Mouse (Mus musculus): ENCODE measurements around the gene Mid1. TPM values are rescaled to one million over a fixed set of nuclear protein-coding genes. Genes with fewer than 3 reads are reported as not detected.

Gene Mid1
- total and polyA plus RNA-seq, 3 experiments, result 2.6 to 5.5 (median 3.7) TPM

DNA sequence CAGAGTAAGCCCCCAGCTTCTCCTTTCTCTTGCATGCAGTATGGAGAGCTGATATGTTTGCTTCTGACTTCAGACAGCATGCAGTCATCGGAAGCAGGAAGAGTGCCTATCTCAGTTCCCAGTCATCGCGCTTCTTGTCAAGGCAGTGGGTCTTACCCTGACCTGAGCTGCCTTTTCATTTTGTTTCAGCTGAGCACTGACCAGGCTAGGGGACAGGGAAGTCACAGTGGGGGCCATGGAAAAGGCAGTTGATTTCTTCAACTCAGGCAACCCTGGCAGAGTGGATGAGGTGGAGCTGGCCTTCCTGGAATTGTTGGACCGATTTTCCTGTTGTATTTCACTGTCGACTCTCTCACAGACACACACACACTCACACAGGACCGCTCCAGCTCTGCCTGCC is 230.7 kb downstream of the Mid1 start:
- Histone ChIP-seq H3K36me3 (ENCODE audit: control insufficient read depth, insufficient read depth, low read length) (no peaks in the 10 kb centered on the region), H3K79me2 (replicated peaks; ENCODE audit: control insufficient read depth, insufficient read depth, low read length) (no peaks in the 10 kb centered on the region), H3K4me1 (ENCODE audit: control insufficient read depth, insufficient read depth, low read length) (no peaks in the 10 kb centered on the region; the same call in 1 of the 2 replicates), H3K9ac (ENCODE audit: low read depth, low read length) (peak overlapping the region; percentile 21), H3K4me3 (no peak overlapping the region; the same call in 1 of the 2 replicates), H3K27me3 (ENCODE audit: control insufficient read depth, insufficient read depth, low read length) (no peaks in the 10 kb centered on the region), H3K27ac (peak overlapping the region; percentile 47)
- TF ChIP-seq EP300 (IDR thresholded peaks at IDR 0.05; ENCODE audit: insufficient read depth, low read depth, low read length) (no peak), POLR2A (IDR thresholded peaks at IDR 0.05; ENCODE audit: insufficient read depth, low read depth, low read length) (no peak), CTCF (IDR thresholded peaks at IDR 0.05) (no peak)
- intact Hi-C loops (cut with DNase I), result no loop called here
- DNase-seq, result peak in 1 of 2 experiments; percentile 17
- 49% methylated on average over 6 of the region's 6 CpGs for WGBS

DNA sequence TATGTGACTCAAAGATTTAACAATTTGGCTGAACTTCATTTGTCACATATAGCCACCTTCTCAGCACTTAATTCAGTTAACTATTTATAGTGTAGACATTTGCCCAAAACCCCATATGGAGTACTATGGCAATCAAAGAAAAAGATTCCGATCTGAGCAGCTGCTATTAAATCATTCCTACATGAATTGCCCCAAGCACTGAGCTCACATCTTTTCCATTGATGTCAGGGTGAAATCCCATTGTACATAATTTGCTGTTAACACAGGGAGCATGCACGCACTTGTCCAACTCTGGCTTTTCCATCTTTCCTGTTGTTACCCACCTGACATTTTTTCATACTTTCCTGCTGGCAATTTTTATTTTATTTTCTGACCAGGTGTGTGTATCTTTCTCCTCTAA is 237.5 kb downstream of the Mid1 start:
- Histone ChIP-seq H3K27ac (no peak overlapping the region), H3K27me3 (ENCODE audit: control insufficient read depth, insufficient read depth, low read length) (no peaks in the 10 kb centered on the region), H3K4me1 (ENCODE audit: control insufficient read depth, insufficient read depth, low read length) (no peaks in the 10 kb centered on the region), H3K4me3 (no peak overlapping the region), H3K9ac (ENCODE audit: low read depth, low read length) (no peak overlapping the region), H3K36me3 (ENCODE audit: control insufficient read depth, insufficient read depth, low read length) (no peaks in the 10 kb centered on the region), H3K79me2 (replicated peaks; ENCODE audit: control insufficient read depth, insufficient read depth, low read length) (no peaks in the 10 kb centered on the region)
- intact Hi-C loops (cut with DNase I), result no loop called here
- 91% methylated on average over 2 of the region's 2 CpGs for WGBS
- no peak for DNase-seq
- TF ChIP-seq CTCF (IDR thresholded peaks at IDR 0.05) (no peak), EP300 (IDR thresholded peaks at IDR 0.05; ENCODE audit: insufficient read depth, low read depth, low read length) (no peak), POLR2A (IDR thresholded peaks at IDR 0.05; ENCODE audit: insufficient read depth, low read depth, low read length) (no peak)

DNA sequence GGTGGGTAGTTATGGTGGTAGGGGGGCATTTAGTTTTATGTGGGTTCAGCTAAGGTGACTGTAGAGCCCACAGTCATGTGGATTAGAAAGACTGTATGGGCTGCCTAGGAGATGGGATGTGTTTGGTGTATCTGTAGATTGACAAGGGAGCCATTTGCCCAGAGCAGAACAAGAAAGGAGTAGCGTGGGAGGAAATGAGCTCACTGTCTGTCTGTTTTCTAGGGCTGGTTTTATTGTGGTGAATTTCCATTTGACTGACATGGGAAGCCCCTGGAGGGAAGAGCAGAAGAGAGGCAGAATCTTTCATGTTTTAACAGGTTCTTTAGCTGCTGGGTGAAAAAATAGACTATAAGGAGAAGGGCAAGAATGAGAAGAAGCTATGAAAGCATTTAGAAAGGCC is 238.4 kb downstream of the Mid1 start:
- Histone ChIP-seq H3K9ac (ENCODE audit: low read depth, low read length) (no peak overlapping the region), H3K27me3 (ENCODE audit: control insufficient read depth, insufficient read depth, low read length) (no peaks in the 10 kb centered on the region), H3K4me1 (ENCODE audit: control insufficient read depth, insufficient read depth, low read length) (no peaks in the 10 kb centered on the region), H3K79me2 (replicated peaks; ENCODE audit: control insufficient read depth, insufficient read depth, low read length) (no peaks in the 10 kb centered on the region), H3K4me3 (no peak overlapping the region), H3K27ac (no peak overlapping the region), H3K36me3 (ENCODE audit: control insufficient read depth, insufficient read depth, low read length) (no peaks in the 10 kb centered on the region)
- TF ChIP-seq CTCF (IDR thresholded peaks at IDR 0.05) (no peak), EP300 (IDR thresholded peaks at IDR 0.05; ENCODE audit: insufficient read depth, low read depth, low read length) (no peak), POLR2A (IDR thresholded peaks at IDR 0.05; ENCODE audit: insufficient read depth, low read depth, low read length) (no peak)
- DNase-seq, result no peak
- intact Hi-C loops (cut with DNase I), result no loop called here
- 52% methylated on average over 1 of the region's 1 CpGs for WGBS

DNA sequence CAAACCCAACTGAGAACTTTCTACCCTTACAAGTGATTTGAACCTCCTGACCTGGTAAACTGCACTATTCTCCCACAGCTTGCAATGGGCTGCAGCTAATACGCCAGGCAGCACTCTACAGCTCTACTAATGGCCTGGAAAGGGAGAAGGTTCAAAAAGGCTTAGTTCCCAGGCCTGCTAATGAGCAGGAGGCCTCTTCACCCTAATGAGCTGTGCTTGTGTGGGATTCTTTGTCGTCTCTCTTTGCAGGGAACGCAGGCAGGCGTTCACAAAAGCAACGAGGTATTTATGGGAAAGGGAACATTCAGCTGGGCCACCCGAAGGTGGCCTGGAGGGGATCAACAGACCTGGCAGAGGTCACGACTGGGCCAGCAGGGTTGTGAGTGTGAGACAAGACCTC is 240.6 kb downstream of the Mid1 start:
- intact Hi-C loops (cut with DNase I), result no loop called here
- H3K79me2 ChIP-seq (replicated peaks; ENCODE audit: control insufficient read depth, insufficient read depth, low read length), result no peaks in the 10 kb centered on the region
- H3K27ac ChIP-seq, result no peak overlapping the region
- no peak for TF ChIP-seq POLR2A (IDR thresholded peaks at IDR 0.05; ENCODE audit: insufficient read depth, low read depth, low read length)
- TF ChIP-seq CTCF (IDR thresholded peaks at IDR 0.05), result no peak
- no peak for TF ChIP-seq EP300 (IDR thresholded peaks at IDR 0.05; ENCODE audit: insufficient read depth, low read depth, low read length)
- no peaks in the 10 kb centered on the region for H3K36me3 ChIP-seq (ENCODE audit: control insufficient read depth, insufficient read depth, low read length)
- H3K27me3 ChIP-seq (ENCODE audit: control insufficient read depth, insufficient read depth, low read length), result no peaks in the 10 kb centered on the region
- H3K9ac ChIP-seq (ENCODE audit: low read depth, low read length), result no peak overlapping the region
- DNase-seq, result no peak
- H3K4me1 ChIP-seq (ENCODE audit: control insufficient read depth, insufficient read depth, low read length), result no peaks in the 10 kb centered on the region
- no peak overlapping the region for H3K4me3 ChIP-seq
- 61% methylated on average over 7 of the region's 7 CpGs for WGBS

DNA sequence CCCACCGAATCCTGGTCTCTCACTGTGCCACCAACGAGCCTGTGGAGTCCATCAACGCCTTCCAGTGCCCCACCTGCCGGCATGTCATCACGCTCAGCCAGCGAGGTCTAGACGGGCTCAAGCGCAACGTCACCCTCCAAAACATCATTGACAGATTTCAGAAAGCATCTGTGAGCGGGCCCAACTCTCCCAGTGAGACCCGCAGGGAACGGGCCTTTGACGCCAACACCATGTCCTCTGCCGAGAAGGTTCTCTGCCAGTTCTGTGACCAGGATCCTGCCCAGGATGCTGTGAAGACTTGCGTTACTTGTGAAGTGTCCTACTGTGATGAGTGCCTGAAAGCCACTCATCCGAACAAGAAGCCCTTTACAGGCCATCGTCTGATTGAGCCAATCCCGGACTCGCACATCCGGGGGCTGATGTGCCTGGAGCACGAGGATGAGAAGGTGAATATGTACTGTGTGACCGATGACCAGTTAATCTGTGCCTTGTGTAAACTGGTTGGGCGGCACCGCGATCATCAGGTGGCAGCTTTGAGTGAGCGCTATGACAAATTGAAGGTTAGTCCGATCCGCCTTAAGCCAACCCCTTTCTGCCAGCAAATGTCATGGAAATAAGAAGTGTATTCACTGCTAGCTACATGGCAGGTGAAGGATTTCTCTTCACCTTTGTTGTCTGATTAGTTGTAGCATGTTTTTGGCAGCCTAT is 242.3 kb downstream of the Mid1 start:
- no peak overlapping the region for H3K4me3 ChIP-seq
- no peaks in the 10 kb centered on the region for H3K27me3 ChIP-seq (ENCODE audit: control insufficient read depth, insufficient read depth, low read length)
- no peak for DNase-seq
- no peak overlapping the region for H3K27ac ChIP-seq
- no peak overlapping the region for H3K9ac ChIP-seq (ENCODE audit: low read depth, low read length)
- H3K4me1 ChIP-seq (ENCODE audit: control insufficient read depth, insufficient read depth, low read length), result no peaks in the 10 kb centered on the region
- no peak for TF ChIP-seq CTCF (IDR thresholded peaks at IDR 0.05)
- no peak for TF ChIP-seq EP300 (IDR thresholded peaks at IDR 0.05; ENCODE audit: insufficient read depth, low read depth, low read length)
- TF ChIP-seq POLR2A (IDR thresholded peaks at IDR 0.05; ENCODE audit: insufficient read depth, low read depth, low read length), result no peak
- intact Hi-C loops (cut with DNase I), result no loop called here
- H3K79me2 ChIP-seq (replicated peaks; ENCODE audit: control insufficient read depth, insufficient read depth, low read length), result no peaks in the 10 kb centered on the region
- no peaks in the 10 kb centered on the region for H3K36me3 ChIP-seq (ENCODE audit: control insufficient read depth, insufficient read depth, low read length)
- WGBS, result 86% methylated on average over 28 of the region's 28 CpGs

DNA sequence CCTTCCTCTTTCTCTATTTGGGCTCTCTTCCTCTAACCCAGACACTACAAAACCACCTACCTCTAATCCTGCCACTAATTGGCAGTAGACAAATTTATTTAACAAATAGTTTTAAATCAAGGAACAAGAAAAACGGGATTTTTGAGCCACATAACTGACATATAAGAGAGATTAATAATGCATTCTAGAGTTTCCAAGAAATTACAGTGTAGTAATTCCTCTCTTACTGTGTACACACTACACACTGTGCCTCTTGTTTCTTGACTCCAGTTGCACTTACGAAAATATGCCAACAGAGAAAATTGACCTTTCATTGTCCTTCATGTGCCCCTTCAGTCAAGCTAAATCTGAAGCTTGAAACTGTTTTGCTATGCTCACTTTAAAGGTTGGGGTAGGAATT is 245.9 kb downstream of the Mid1 start:
- Histone ChIP-seq H3K27me3 (ENCODE audit: control insufficient read depth, insufficient read depth, low read length) (no peaks in the 10 kb centered on the region), H3K27ac (no peak overlapping the region), H3K4me3 (no peak overlapping the region), H3K79me2 (replicated peaks; ENCODE audit: control insufficient read depth, insufficient read depth, low read length) (no peaks in the 10 kb centered on the region), H3K9ac (ENCODE audit: low read depth, low read length) (no peak overlapping the region), H3K36me3 (ENCODE audit: control insufficient read depth, insufficient read depth, low read length) (no peaks in the 10 kb centered on the region), H3K4me1 (ENCODE audit: control insufficient read depth, insufficient read depth, low read length) (no peaks in the 10 kb centered on the region)
- intact Hi-C loops (cut with DNase I), result no loop called here
- DNase-seq, result no peak
- WGBS, result 57% methylated on average over 2 of the region's 2 CpGs
- TF ChIP-seq POLR2A (IDR thresholded peaks at IDR 0.05; ENCODE audit: insufficient read depth, low read depth, low read length) (no peak), EP300 (IDR thresholded peaks at IDR 0.05; ENCODE audit: insufficient read depth, low read depth, low read length) (no peak), CTCF (IDR thresholded peaks at IDR 0.05) (no peak)

Data from heart, adult 2 months (tissue).